Mouse (Mus musculus) limb, embryonic 11.5 days (tissue): ENCODE measurements at regions not wholly inside any gene's neighbourhood (a gene's known extent, or its start where the extent isn't known, plus 50 kb on each side); places are given as distances from the start of the nearest gene placed in this dataset.

Source experiments
- ATAC-seq: fragments of 200-750 bp; cut with Nextera tagmentation; 2 replicates; pipeline ENCODE4 v1.8.0; 2017; ENCODE audit warnings: low read depth; ENCODE audit not compliant: insufficient number of reproducible peaks, low FRiP score, low TSS enrichment
- DNase-seq: peaks from one replicate; pipeline ENCODE4 v3.0.0-alpha.2; 2015; ENCODE audit warnings: low spot score
- H3K27ac ChIP-seq: fragments of 300-500 bp; sonication (generic); replicated peaks from 2 replicates; pipeline ENCODE4 v1.5.1; 2014; ENCODE audit warnings: low read depth, mild to moderate bottlenecking, low read length
- H3K27me3 ChIP-seq: fragments of 300-500 bp; sonication (generic); 2 replicates; pipeline ENCODE4 v1.6.1; 2014; ENCODE audit warnings: mild to moderate bottlenecking, low read length, mixed read lengths; ENCODE audit not compliant: control insufficient read depth, insufficient read depth
- H3K36me3 ChIP-seq: fragments of 300-500 bp; sonication (generic); 2 replicates; pipeline ENCODE4 v1.6.1; 2014; ENCODE audit warnings: mild to moderate bottlenecking, low read length, moderate library complexity, mixed read lengths; ENCODE audit not compliant: control insufficient read depth, insufficient read depth
- H3K4me1 ChIP-seq: fragments of 300-500 bp; sonication (generic); 2 replicates; pipeline ENCODE4 v1.6.1; 2014; ENCODE audit warnings: low read length, mixed read lengths; ENCODE audit not compliant: control insufficient read depth, insufficient read depth
- H3K4me2 ChIP-seq: fragments of 300-500 bp; sonication (generic); 2 replicates; pipeline ENCODE4 v1.6.1; 2014; ENCODE audit warnings: low read depth, mild to moderate bottlenecking, moderate library complexity; ENCODE audit not compliant: severe bottlenecking
- H3K4me3 ChIP-seq: fragments of 300-500 bp; sonication (generic); 2 replicates; pipeline ENCODE4 v1.5.1; 2014; ENCODE audit warnings: low read depth, low read length
- H3K9ac ChIP-seq: fragments of 300-500 bp; sonication (generic); 2 replicates; pipeline ENCODE4 v1.6.1; 2014; ENCODE audit warnings: mild to moderate bottlenecking, low read length
- H3K9me3 ChIP-seq: fragments of 300-500 bp; sonication (generic); 2 replicates; pipeline ENCODE4 v1.6.1; 2016; ENCODE audit warnings: low read length; ENCODE audit not compliant: control insufficient read depth
- WGBS: fragments of 180-500 bp; shearing (Covaris S2); extraction: QIAGEN DNeasy Blood & Tissue Kit; methylation state at CpG from one replicate; pipeline ENCODE4 v1.1.7; 2014; 5-methylcytosine and 5-hydroxymethylcytosine counted together

DNA sequence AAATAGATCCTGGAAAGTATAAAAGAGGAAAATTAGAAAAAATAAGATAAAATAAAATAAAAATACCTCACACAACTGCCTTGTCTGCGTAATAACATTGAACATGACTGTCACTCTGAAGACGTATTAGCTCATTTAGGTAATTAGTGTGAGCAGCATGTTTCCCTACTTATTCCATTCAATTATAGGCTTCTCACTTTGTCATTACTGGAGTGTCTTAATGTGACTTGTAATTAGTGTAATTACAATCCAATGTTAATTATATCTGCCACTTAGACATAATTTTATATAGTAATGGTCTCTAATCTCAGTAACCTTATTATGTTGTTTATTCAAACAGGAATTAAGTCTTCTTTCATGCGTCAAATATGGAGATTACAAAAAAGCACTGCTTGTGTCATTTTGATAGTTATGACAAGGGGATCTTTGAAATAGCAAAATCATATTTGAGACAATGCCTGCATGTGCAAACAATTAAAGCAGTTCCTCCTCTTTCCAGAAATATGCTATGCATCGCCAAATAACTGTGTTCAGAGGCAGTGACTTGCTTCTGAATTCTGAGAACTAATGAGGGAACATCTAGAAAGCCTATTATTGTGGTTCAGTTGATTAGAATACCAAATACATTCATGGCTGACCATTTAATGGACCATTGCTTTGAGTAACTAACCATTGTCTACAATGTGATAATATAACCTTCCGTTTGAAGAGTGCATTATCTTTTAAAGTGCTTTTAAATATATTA, 979.7 kb upstream of the Acvr2a start:
- no peak overlapping the region for H3K27ac ChIP-seq
- no peak overlapping the region for H3K4me2 ChIP-seq
- H3K27me3 ChIP-seq = no peaks in the 10 kb centered on the region
- no peak for ATAC-seq
- H3K4me1 ChIP-seq = no peaks in the 10 kb centered on the region
- 86% methylated on average over 5 of the region's 5 CpGs for WGBS
- no peak for DNase-seq
- no peaks in the 10 kb centered on the region for H3K9me3 ChIP-seq
- no peak overlapping the region for H3K9ac ChIP-seq
- no peak overlapping the region for H3K4me3 ChIP-seq
- H3K36me3 ChIP-seq = no peaks in the 10 kb centered on the region

DNA sequence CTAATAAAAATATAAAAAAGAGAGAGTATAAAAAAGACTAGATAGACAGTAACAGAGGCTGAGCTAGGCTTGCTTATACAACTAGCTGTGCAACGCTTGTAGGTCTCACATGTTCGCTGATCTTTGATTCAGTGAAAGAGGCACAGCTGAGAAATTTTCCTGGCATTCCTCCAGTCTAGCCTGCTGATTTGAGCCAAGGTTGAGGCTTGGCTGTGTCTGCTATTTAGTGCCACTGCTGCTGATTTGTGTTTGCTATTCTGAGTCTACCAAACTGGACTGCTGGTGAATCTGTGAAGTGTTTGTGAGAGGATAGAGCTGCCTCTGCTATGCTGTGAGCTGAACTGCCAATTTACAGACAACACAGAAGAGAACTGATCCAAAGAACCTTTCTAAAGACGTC, 956.7 kb upstream of the Acvr2a start:
- Histone ChIP-seq H3K27ac (no peak overlapping the region), H3K9ac (no peak overlapping the region), H3K36me3 (no peaks in the 10 kb centered on the region), H3K4me1 (no peaks in the 10 kb centered on the region), H3K4me2 (no peak overlapping the region), H3K4me3 (no peak overlapping the region), H3K27me3 (no peaks in the 10 kb centered on the region), H3K9me3 (no peaks in the 10 kb centered on the region)
- no peak for ATAC-seq
- DNase-seq = no peak
- WGBS = 81% methylated on average over 3 of the region's 3 CpGs

DNA sequence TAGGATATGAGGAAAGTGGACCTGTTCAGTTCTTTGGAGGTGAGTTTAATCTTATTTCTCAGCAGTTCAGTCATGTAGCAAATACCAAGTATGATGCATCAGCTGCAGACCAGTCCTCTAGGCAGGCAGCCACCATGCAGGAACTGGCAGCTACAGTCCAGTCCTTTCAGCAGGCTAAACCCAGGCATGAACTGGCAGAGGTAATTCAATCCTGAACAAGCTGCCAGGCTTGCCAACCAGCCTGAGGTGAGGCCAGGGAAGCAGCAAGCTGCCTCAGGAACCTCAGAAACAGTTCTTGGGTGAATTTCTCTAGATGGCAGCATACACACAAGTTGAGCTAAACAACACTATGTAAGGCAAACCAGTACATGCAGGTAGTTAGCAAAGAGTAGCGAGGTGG, 951.5 kb upstream of the Acvr2a start:
- no peak overlapping the region for H3K4me3 ChIP-seq
- no peak overlapping the region for H3K4me2 ChIP-seq
- no peak overlapping the region for H3K27ac ChIP-seq
- 94% methylated on average over 1 of the region's 1 CpGs for WGBS
- no peaks in the 10 kb centered on the region for H3K27me3 ChIP-seq
- no peak overlapping the region for H3K9ac ChIP-seq
- H3K36me3 ChIP-seq = no peaks in the 10 kb centered on the region
- DNase-seq (no peak), ATAC-seq (no peak)
- H3K4me1 ChIP-seq = no peaks in the 10 kb centered on the region
- H3K9me3 ChIP-seq = no peaks in the 10 kb centered on the region

DNA sequence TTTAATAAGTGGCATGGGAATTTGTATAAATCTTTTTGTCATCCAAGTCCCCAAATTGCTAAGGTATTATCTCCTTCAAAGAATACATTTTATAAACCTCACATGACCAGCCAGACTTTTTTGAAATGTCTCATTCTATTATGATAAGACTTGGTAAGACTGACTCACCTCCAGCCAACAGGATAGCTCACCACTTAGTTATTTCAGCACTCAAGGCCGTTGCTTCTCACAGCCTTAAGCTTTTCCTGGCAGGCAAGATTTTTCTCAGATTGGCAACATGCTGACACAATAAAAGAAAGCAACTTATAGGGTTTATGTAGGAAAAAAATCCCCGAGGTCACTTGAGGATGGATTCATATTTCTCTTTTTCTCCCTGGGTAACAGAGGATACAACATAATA, 935.9 kb upstream of the Acvr2a start:
- Histone ChIP-seq H3K4me3 (no peak overlapping the region), H3K27me3 (no peaks in the 10 kb centered on the region), H3K36me3 (no peaks in the 10 kb centered on the region), H3K9ac (no peak overlapping the region), H3K4me1 (no peaks in the 10 kb centered on the region), H3K9me3 (no peaks in the 10 kb centered on the region), H3K4me2 (no peak overlapping the region), H3K27ac (no peak overlapping the region)
- WGBS = 76% methylated on average over 2 of the region's 2 CpGs
- ATAC-seq (no peak), DNase-seq (no peak)

DNA sequence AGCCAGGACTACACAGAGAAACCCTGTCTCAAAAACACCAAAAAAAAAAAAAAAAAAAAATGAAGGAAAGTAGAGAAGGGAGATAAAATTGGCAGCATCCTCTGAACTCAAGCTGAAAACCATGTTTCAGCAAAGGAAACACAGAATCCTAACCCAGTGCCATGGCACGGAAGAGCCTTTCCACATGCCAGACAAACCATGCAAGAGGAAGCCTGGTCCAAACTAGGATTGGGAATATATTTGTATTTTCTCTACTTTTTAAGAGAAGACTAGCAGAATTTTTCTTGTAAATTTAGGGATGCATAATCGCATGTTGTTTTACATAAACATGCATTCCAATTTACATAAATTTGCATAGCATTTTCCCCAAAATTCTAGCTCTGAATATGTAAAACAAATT, 934.8 kb upstream of the Acvr2a start:
- Histone ChIP-seq H3K27ac (no peak overlapping the region), H3K9ac (no peak overlapping the region), H3K9me3 (no peaks in the 10 kb centered on the region), H3K4me1 (no peaks in the 10 kb centered on the region), H3K4me2 (no peak overlapping the region), H3K4me3 (no peak overlapping the region), H3K27me3 (no peaks in the 10 kb centered on the region), H3K36me3 (no peaks in the 10 kb centered on the region)
- ATAC-seq (no peak), DNase-seq (no peak)
- WGBS = 96% methylated on average over 2 of the region's 2 CpGs

DNA sequence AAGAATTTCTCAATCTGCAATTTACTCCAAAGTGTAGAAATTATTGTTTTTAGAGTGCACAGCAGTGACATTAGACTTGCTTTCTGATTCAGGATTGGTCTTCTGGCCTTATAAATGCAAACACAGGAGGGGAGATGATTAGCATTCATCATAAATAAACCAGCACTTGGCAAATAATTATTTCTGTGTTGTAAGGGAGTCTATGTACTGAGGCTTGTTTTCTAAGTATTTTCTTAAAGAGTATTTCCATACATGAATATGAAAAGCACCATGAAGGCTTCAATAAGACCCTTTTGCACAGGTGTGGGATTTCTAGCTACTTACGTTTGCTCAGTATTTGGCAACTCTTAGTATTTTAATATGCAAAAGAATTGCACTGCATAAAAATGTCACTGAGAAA, 934.1 kb upstream of the Acvr2a start:
- H3K27ac ChIP-seq = no peak overlapping the region
- no peak overlapping the region for H3K4me2 ChIP-seq
- no peak overlapping the region for H3K4me3 ChIP-seq
- 86% methylated on average over 1 of the region's 1 CpGs for WGBS
- no peak for ATAC-seq
- H3K4me1 ChIP-seq = no peaks in the 10 kb centered on the region
- H3K9ac ChIP-seq = no peak overlapping the region
- no peaks in the 10 kb centered on the region for H3K36me3 ChIP-seq
- no peak for DNase-seq
- no peaks in the 10 kb centered on the region for H3K9me3 ChIP-seq
- H3K27me3 ChIP-seq = no peaks in the 10 kb centered on the region

DNA sequence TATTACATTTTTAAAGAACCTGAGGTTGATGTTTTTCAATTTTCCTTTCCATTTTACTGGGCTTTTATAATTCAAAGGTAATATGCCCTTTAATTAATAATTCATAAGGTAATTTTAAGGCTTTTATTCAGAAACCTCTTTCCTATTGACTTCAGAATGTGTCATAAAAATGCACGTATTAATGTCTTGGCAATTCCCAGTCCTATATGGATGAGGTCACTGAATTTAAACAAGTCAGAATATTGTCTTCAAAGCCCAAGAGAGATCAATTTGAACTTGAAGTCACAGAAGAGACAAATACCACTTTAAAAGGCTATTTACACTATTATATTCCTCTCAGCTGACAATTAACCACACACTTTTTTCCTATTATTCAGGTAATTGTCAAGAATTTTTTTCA, 925.7 kb upstream of the Acvr2a start:
- no peak for DNase-seq
- no peaks in the 10 kb centered on the region for H3K27me3 ChIP-seq
- no peak overlapping the region for H3K4me2 ChIP-seq
- no peak overlapping the region for H3K27ac ChIP-seq
- 88% methylated on average over 1 of the region's 1 CpGs for WGBS
- no peaks in the 10 kb centered on the region for H3K9me3 ChIP-seq
- ATAC-seq = no peak
- no peaks in the 10 kb centered on the region for H3K36me3 ChIP-seq
- H3K4me1 ChIP-seq = no peaks in the 10 kb centered on the region
- H3K4me3 ChIP-seq = no peak overlapping the region
- no peak overlapping the region for H3K9ac ChIP-seq

DNA sequence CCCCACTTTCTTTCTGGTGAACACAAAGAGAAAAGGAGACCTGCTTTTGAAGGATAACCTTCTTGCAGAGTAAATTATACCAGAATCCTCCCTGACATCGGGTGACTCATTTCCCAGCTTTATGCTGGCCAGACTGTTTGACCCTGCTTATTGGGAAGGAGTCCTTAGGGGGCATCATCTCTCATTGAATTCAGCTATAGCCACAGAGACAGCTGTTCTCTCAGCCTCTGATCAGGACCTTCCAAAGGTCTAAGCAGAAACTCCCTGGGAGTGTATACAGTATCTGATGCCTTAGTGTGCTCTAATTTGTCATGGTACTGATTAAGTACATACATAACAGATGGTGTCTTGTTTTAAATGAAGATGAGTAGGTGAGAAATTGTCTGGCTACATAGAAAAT, 922.5 kb upstream of the Acvr2a start:
- Histone ChIP-seq H3K36me3 (no peaks in the 10 kb centered on the region), H3K9me3 (no peaks in the 10 kb centered on the region), H3K4me2 (no peak overlapping the region), H3K27ac (no peak overlapping the region), H3K4me3 (no peak overlapping the region), H3K27me3 (no peaks in the 10 kb centered on the region), H3K4me1 (no peaks in the 10 kb centered on the region), H3K9ac (no peak overlapping the region)
- ATAC-seq (no peak), DNase-seq (no peak)
- 61% methylated on average over 1 of the region's 1 CpGs for WGBS

DNA sequence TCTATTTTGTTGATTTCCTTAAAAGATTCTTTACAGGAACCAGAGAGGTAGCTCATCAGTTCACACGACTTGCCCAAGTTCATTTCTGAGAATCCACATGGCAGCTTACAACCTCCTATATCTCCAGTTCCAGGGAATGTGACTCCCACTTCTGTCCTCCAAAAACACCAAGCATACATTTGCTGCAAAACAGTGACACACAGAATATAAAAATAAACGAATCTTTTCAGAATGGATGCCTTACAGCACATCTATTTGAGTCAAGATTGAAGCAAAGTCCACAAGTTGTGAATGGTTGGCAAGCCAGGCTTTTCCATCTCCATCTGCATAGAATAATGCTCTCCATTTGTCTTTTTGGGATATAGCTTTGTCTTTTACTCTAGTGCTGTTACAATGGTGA, 921.0 kb upstream of the Acvr2a start:
- no peaks in the 10 kb centered on the region for H3K4me1 ChIP-seq
- no peak overlapping the region for H3K4me2 ChIP-seq
- ATAC-seq = no peak
- WGBS = 86% methylated on average over 2 of the region's 2 CpGs
- H3K4me3 ChIP-seq = no peak overlapping the region
- H3K36me3 ChIP-seq = no peaks in the 10 kb centered on the region
- no peaks in the 10 kb centered on the region for H3K9me3 ChIP-seq
- H3K27me3 ChIP-seq = no peaks in the 10 kb centered on the region
- no peak for DNase-seq
- H3K9ac ChIP-seq = no peak overlapping the region
- no peak overlapping the region for H3K27ac ChIP-seq
